Mouse (Mus musculus): Measurements from ENCODE around the gene Hist1h1c. TPM values are rescaled to one million over a fixed set of nuclear protein-coding genes. Genes with fewer than 3 reads are reported as not detected.
"Not testable (repeated sequence)": the region's sequence is repeated elsewhere in the genome, so short reads cannot be mapped to it uniquely, and the experiment has no call there.

Gene Hist1h1c
- polyA plus RNA-seq, 1 experiment from 2014 or later, result 107 TPM

DNA sequence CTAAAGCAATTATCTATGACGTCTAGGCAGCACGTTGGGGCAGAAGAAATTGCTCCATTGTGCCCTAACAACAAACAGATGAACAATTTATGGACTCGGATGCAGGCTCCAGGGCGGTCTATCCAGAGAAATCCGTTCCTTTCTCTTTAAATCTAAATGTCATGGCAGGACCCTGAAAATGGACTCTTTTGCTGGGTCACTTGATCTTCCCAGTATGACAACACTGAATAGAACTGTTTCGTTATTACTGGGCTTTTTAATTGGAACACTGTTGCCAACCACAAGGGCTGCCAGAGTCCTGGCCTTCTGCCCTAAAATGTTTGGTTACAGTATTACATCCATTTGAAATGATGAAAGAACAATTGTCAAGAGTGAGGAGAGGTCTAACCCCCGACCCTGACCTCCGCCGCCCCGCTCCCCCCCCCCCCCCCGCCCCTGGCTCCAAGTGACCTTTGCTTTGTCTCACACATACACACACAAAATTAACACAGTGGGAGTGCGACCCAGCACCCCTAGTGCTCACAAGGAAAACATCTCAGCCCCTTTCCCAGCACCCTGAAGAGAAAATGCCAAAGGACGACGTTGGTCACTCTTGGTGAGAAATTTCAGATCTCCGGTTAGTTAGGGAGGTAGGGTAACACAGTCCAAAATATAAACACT is 28.8 kb upstream of the Hist1h1c start:
- peak; percentile 21; the same call in 1 of the 2 replicates for ATAC-seq
- Histone ChIP-seq H3K36me3 (ENCODE audit: control insufficient read depth, insufficient read depth) (no peaks in the 10 kb centered on the region), H3K4me3 (ENCODE audit: low read depth, low read length) (peak overlapping the region; percentile 55), H3K4me1 (replicated peaks; ENCODE audit: control insufficient read depth, insufficient read depth, low read length) (no peaks in the 10 kb centered on the region), H3K9me3 (ENCODE audit: control insufficient read depth) (no peaks in the 10 kb centered on the region), H3K4me2 (replicated peaks; ENCODE audit: low read depth) (peak overlapping the region; percentile 83), H3K27ac (ENCODE audit: low read depth, low read length) (peak overlapping the region; percentile 77), H3K9ac (ENCODE audit: low read depth, low read length) (peak overlapping the region; percentile 73), H3K27me3 (replicated peaks; ENCODE audit: control insufficient read depth, insufficient read depth, low read length) (no peaks in the 10 kb centered on the region)
- TF ChIP-seq CTCF (IDR thresholded peaks at IDR 0.05; ENCODE audit: low read depth), result no peak
- WGBS, result 29% methylated on average over 14 of the region's 15 CpGs

DNA sequence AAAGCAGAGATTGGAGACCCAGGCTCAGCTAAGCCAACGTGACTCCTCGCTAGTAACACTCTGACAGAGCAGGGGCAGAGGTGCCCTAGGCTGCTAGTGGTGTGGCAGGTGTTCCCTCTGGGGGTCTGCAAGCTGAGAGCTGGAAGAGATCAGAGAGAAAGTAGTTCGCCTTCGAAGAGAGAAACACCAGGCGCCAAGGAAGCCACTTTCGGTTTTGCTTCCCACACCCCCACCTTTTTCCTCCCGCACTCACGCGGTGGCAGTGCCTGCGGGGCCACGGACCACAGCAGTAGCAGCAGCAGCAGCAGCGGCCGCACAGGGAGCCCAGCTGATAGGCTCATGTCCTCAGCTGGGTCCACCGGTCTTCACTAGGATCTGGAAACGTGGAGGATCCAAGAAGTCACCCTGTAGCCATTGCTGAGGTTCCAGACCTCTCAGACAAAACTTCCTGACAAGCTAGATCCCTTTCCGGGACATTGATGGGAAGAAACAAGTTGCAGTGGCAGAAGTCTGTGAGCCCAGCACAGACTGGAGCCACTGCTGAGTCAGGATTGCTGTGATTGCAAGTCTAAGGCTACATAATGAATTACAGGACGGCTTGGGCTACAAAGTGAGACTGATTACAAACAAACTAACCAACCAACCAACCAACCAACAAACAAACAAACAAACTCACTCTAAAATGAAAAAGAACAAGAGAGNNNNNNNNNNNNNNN is 28.1 kb upstream of the Hist1h1c start, which contains the start of gene Hfe:
Gene Hfe (minus strand): TSS at position 481 of the 716 bp plus-strand sequence.
- TF ChIP-seq CTCF (IDR thresholded peaks at IDR 0.05; ENCODE audit: low read depth), result no peak
- peak; percentile 76 for ATAC-seq
- Histone ChIP-seq H3K36me3 (ENCODE audit: control insufficient read depth, insufficient read depth) (no peaks in the 10 kb centered on the region), H3K27ac (ENCODE audit: low read depth, low read length) (peak within 1 kb of the TSS; percentile 77), H3K4me1 (replicated peaks; ENCODE audit: control insufficient read depth, insufficient read depth, low read length) (no peaks in the 10 kb centered on the region), H3K4me2 (replicated peaks; ENCODE audit: low read depth) (peak within 1 kb of the TSS; percentile 83), H3K9ac (ENCODE audit: low read depth, low read length) (peak within 1 kb of the TSS; percentile 73), H3K9me3 (ENCODE audit: control insufficient read depth) (no peaks in the 10 kb centered on the region), H3K4me3 (ENCODE audit: low read depth, low read length) (peak within 1 kb of the TSS; percentile 55), H3K27me3 (replicated peaks; ENCODE audit: control insufficient read depth, insufficient read depth, low read length) (no peaks in the 10 kb centered on the region)
- WGBS, result 4% methylated on average over 17 of the region's 17 CpGs

DNA sequence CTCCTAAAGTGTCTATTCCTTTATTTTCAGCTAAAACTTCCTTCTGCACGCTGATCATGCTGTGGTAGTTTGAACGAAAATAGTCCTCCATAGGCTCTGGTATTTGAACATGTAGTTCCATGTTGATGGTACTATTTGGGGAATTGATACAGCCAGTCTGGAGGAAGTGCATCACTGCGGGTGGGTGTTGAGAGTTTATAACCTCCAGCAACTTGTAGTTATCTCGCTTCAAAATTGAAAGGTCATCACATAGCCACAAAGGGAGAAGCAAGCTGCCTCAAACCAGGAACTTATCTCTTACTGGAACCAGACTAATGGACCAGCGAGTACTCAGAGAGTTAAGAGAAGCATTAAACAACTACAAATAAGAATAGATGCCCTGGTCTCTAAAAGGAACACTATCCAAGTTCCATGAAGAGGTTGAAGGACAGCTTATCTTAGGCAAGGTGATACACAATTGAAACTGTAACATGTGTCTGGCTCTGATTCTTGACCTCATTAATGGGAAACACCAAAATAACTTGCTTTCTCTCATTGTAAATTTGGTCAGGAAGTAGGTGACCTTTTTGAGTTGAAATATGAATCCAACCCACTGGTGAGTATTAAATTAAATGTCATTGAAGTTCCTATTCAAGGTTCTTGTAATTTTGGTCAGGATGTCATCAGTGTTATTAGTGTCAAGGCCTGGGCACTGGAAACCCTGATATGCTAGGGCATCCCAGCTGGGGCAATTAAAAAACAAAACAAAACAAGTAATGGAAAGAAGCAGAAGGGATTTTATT is 22.2 kb upstream of the Hist1h1c start:
- 74% methylated on average over 5 of the region's 5 CpGs for WGBS
- Histone ChIP-seq H3K27me3 (replicated peaks; ENCODE audit: control insufficient read depth, insufficient read depth, low read length) (no peaks in the 10 kb centered on the region), H3K36me3 (ENCODE audit: control insufficient read depth, insufficient read depth) (no peaks in the 10 kb centered on the region), H3K27ac (ENCODE audit: low read depth, low read length) (no peak overlapping the region), H3K4me3 (ENCODE audit: low read depth, low read length) (no peak overlapping the region), H3K4me2 (replicated peaks; ENCODE audit: low read depth) (no peak overlapping the region), H3K4me1 (replicated peaks; ENCODE audit: control insufficient read depth, insufficient read depth, low read length) (no peaks in the 10 kb centered on the region), H3K9ac (ENCODE audit: low read depth, low read length) (no peak overlapping the region), H3K9me3 (ENCODE audit: control insufficient read depth) (no peaks in the 10 kb centered on the region)
- ATAC-seq, result no peak
- no peak for TF ChIP-seq CTCF (IDR thresholded peaks at IDR 0.05; ENCODE audit: low read depth)

DNA sequence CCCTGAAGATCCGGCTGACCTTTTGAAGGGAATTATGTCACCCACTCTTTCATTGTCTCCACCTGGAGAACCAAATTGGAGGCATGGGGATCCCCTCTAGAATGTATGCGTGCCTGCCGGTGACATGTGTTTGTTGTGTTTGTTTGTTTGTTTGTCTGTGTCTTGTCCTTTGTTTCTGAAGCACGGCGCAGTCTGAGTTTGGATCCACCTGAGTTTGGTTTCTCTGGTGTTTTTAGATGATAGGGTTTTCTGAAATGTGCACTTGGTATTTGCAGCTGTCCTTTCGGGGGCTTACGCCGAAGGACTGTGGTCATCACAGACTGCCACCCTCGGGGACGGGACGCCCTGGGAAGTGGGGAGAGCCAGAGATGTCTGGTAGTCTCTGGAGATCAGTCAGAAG is 21.4 kb upstream of the Hist1h1c start:
- H3K9ac ChIP-seq (ENCODE audit: low read depth, low read length), result no peak overlapping the region
- no peak for ATAC-seq
- H3K4me2 ChIP-seq (replicated peaks; ENCODE audit: low read depth), result no peak overlapping the region
- no peak overlapping the region for H3K4me3 ChIP-seq (ENCODE audit: low read depth, low read length)
- H3K36me3 ChIP-seq (ENCODE audit: control insufficient read depth, insufficient read depth), result no peaks in the 10 kb centered on the region
- H3K27me3 ChIP-seq (replicated peaks; ENCODE audit: control insufficient read depth, insufficient read depth, low read length), result no peaks in the 10 kb centered on the region
- H3K9me3 ChIP-seq (ENCODE audit: control insufficient read depth), result no peaks in the 10 kb centered on the region
- no peak overlapping the region for H3K27ac ChIP-seq (ENCODE audit: low read depth, low read length)
- TF ChIP-seq CTCF (IDR thresholded peaks at IDR 0.05; ENCODE audit: low read depth), result no peak
- no peaks in the 10 kb centered on the region for H3K4me1 ChIP-seq (replicated peaks; ENCODE audit: control insufficient read depth, insufficient read depth, low read length)
- WGBS, result 60% methylated on average over 11 of the region's 11 CpGs

DNA sequence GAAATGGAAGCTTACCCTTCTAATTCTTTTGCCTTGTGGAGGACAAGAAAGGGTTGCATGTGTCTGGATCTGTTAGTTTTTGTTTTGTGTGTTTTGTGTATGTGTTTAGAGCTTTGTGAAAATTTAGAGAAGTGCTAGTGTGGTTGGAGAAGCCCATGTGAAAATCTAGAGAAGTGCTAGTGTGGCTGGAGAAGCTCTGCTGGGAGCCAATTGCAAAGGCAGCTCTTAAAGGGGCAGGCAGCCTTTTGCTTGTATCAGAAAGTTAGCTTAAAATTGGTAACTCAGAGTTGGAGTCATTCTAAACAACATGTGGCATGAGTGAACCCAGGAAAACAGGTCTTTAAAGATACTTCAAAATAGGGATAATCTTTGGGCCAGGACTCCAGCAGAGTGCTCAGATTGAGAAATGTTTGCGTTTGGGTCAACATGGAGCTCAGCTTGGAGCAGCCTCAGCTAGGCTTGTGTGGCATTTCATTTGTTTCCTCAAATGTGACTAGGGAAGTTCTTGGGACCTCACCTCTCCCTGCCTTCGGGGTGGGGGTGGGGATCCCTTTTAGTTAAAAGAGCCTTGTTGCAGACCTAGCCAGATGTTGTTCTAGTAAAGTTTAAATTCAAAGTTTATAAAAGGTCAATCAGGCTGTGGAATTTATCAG is 20.9 kb upstream of the Hist1h1c start:
- H3K9me3 ChIP-seq (ENCODE audit: control insufficient read depth); H3K4me2 ChIP-seq (replicated peaks; ENCODE audit: low read depth); H3K36me3 ChIP-seq (ENCODE audit: control insufficient read depth, insufficient read depth); H3K27me3 ChIP-seq (replicated peaks; ENCODE audit: control insufficient read depth, insufficient read depth, low read length); H3K27ac ChIP-seq (ENCODE audit: low read depth, low read length); H3K4me1 ChIP-seq (replicated peaks; ENCODE audit: control insufficient read depth, insufficient read depth, low read length); ATAC-seq; H3K4me3 ChIP-seq (ENCODE audit: low read depth, low read length); H3K9ac ChIP-seq (ENCODE audit: low read depth, low read length): not testable (repeated sequence)
- 22% methylated on average over 2 of the region's 2 CpGs for WGBS

DNA sequence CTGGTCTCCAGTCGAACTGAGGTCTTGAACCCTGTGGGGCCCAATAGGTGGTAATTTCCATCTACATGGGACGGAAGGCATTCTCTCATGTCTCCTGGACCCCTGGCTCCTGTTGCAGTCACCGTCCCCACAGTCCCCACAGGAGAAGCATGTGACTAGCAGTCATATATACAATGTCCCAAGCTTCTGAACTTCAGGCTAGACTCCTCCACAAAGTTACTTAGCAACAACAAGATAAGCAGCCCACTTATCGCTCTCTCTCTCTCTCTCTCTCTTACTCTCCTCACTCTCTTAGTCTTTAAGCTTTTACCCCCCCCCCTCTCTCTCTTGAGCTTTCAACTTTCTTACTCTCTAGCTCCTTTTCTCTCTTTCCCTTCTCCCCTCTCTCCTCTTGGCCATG is 14.4 kb upstream of the Hist1h1c start:
- Histone ChIP-seq H3K4me2 (replicated peaks; ENCODE audit: low read depth) (no peak overlapping the region), H3K9me3 (ENCODE audit: control insufficient read depth) (no peaks in the 10 kb centered on the region), H3K4me3 (ENCODE audit: low read depth, low read length) (no peak overlapping the region), H3K36me3 (ENCODE audit: control insufficient read depth, insufficient read depth) (no peaks in the 10 kb centered on the region), H3K27ac (ENCODE audit: low read depth, low read length) (no peak overlapping the region), H3K9ac (ENCODE audit: low read depth, low read length) (no peak overlapping the region), H3K27me3 (replicated peaks; ENCODE audit: control insufficient read depth, insufficient read depth, low read length) (no peaks in the 10 kb centered on the region), H3K4me1 (replicated peaks; ENCODE audit: control insufficient read depth, insufficient read depth, low read length) (no peaks in the 10 kb centered on the region)
- ATAC-seq, result no peak
- TF ChIP-seq CTCF (IDR thresholded peaks at IDR 0.05; ENCODE audit: low read depth), result no peak
- WGBS, result 76% methylated on average over 4 of the region's 4 CpGs

Measured in intestine, postnatal 0 days (tissue).